Mouse (Mus musculus) MEL (cell line): ENCODE results near the gene Snx29. TPM values are rescaled to one million over a fixed set of nuclear protein-coding genes. Genes with fewer than 3 reads are reported as not detected.

Experiments used
- DNase-seq: peaks from one replicate; pipeline ENCODE4 v3.0.0; 2011; ENCODE audit warnings: low read depth, low spot score
- H3K27ac ChIP-seq: 2 replicates; pipeline ENCODE4 v1.5.1; 2012; ENCODE audit warnings: low read depth, mild to moderate bottlenecking, control low read depth, low read length, moderate library complexity; ENCODE audit not compliant: control insufficient read depth
- H3K27me3 ChIP-seq, 2 experiments: fragments of 150-350 bp in 1 of 2; sonication (generic) in 1 of 2; 2 replicates each; pipeline ENCODE4 v1.6.1; 2012; ENCODE audit warnings: low read length in 2 of 2, mild to moderate bottlenecking in 2 of 2, improper control_type of control experiment in 1 of 2, moderate library complexity in 1 of 2; ENCODE audit not compliant: insufficient read depth in 2 of 2, control insufficient read depth in 1 of 2
- H3K36me3 ChIP-seq, 2 experiments: 2 replicates each; pipeline ENCODE4 v1.6.1; 2012 to 2014; ENCODE audit warnings: low read length in 2 of 2, improper control_type of control experiment in 1 of 2, inconsistent platforms in 1 of 2, mild to moderate bottlenecking in 1 of 2; ENCODE audit not compliant: insufficient read depth in 2 of 2, control insufficient read depth in 1 of 2
- H3K4me1 ChIP-seq, 2 experiments: fragments of 150-350 bp in 1 of 2; sonication (generic) in 1 of 2; 2 replicates each; pipeline ENCODE4 v1.6.1; 2012; ENCODE audit warnings: low read length in 2 of 2, improper control_type of control experiment in 1 of 2, mild to moderate bottlenecking in 1 of 2; ENCODE audit not compliant: insufficient read depth in 2 of 2, control insufficient read depth in 1 of 2
- H3K4me3 ChIP-seq, 2 experiments: fragments of 150-350 bp in 1 of 2; sonication (generic) in 1 of 2; 2 replicates each; pipeline ENCODE4 v1.5.1; 2012; ENCODE audit warnings: low read depth in 2 of 2, low read length in 2 of 2, mild to moderate bottlenecking in 2 of 2, moderate library complexity in 2 of 2, control low read depth in 1 of 2, improper control_type of control experiment in 1 of 2; ENCODE audit not compliant: control insufficient read depth in 1 of 2, insufficient read depth in 1 of 2
- H3K79me2 ChIP-seq: 2 replicates; pipeline ENCODE4 v1.6.1; 2012; ENCODE audit warnings: mild to moderate bottlenecking, low read length, moderate library complexity; ENCODE audit not compliant: control insufficient read depth, poor library complexity, insufficient read depth
- H3K9ac ChIP-seq: 2 replicates; pipeline ENCODE4 v1.6.1; 2012; ENCODE audit warnings: low read depth, mild to moderate bottlenecking, control low read depth, low read length, moderate library complexity; ENCODE audit not compliant: control insufficient read depth, poor library complexity, severe bottlenecking
- H3K9me3 ChIP-seq: fragments of 150-350 bp; sonication (generic); replicated peaks from 2 replicates; pipeline ENCODE4 v1.6.1; 2012; ENCODE audit warnings: mild to moderate bottlenecking, low read length, improper control_type of control experiment, moderate library complexity; ENCODE audit not compliant: insufficient read depth
- E2F4 ChIP-seq: IDR thresholded peaks from 2 replicates; pipeline ENCODE4 v1.6.1; 2011; ENCODE audit warnings: low read depth, low read length, improper control_type of control experiment, borderline replicate concordance
- ETS1 ChIP-seq: IDR thresholded peaks from 2 replicates; pipeline ENCODE4 v1.6.1; 2012; ENCODE audit warnings: low read depth, mild to moderate bottlenecking, inconsistent platforms, low read length, improper control_type of control experiment, moderate library complexity
- HCFC1 ChIP-seq: IDR thresholded peaks from 2 replicates; pipeline ENCODE4 v1.6.1; 2012; ENCODE audit warnings: low read depth, mild to moderate bottlenecking, inconsistent platforms, low read length, improper control_type of control experiment, moderate library complexity
- MAX ChIP-seq: IDR thresholded peaks from 2 replicates; pipeline ENCODE4 v1.6.1; 2011; ENCODE audit warnings: low read length, improper control_type of control experiment
- MAZ ChIP-seq: IDR thresholded peaks from 2 replicates; pipeline ENCODE4 v1.6.1; 2012; ENCODE audit warnings: low read depth, mild to moderate bottlenecking, inconsistent platforms, low read length, improper control_type of control experiment
- MEF2A ChIP-seq: IDR thresholded peaks from 2 replicates; pipeline ENCODE4 v1.6.1; 2014; ENCODE audit warnings: low read depth, mild to moderate bottlenecking, inconsistent platforms, low read length, improper control_type of control experiment; ENCODE audit not compliant: poor library complexity, insufficient replicate concordance, severe bottlenecking; ENCODE audit errors: extremely low read depth
- MXI1 ChIP-seq: IDR thresholded peaks from 2 replicates; pipeline ENCODE4 v1.6.1; 2011; ENCODE audit warnings: mild to moderate bottlenecking, low read depth, low read length, improper control_type of control experiment
- MYB ChIP-seq: IDR thresholded peaks from 2 replicates; pipeline ENCODE4 v1.6.1; 2011; ENCODE audit warnings: mild to moderate bottlenecking, low read depth, low read length, improper control_type of control experiment
- NELFE ChIP-seq: IDR thresholded peaks from 2 replicates; pipeline ENCODE4 v1.6.1; 2011; ENCODE audit warnings: low read depth, low read length, improper control_type of control experiment
- POLR2A ChIP-seq, 2 experiments: IDR thresholded peaks; 2 replicates each; pipeline ENCODE4 v1.6.1; 2011 to 2012; ENCODE audit warnings: low read length in 2 of 2, mild to moderate bottlenecking in 2 of 2, control low read depth in 1 of 2, improper control_type of control experiment in 1 of 2, low read depth in 1 of 2, moderate library complexity in 1 of 2; ENCODE audit not compliant: control insufficient read depth in 1 of 2, insufficient read depth in 1 of 2, poor library complexity in 1 of 2
- POLR2AphosphoS5 ChIP-seq: IDR thresholded peaks from 2 replicates; pipeline ENCODE4 v1.6.1; 2012; ENCODE audit warnings: low read depth, borderline replicate concordance, mild to moderate bottlenecking, inconsistent platforms, low read length, moderate library complexity, mixed read lengths
- SIN3A ChIP-seq: IDR thresholded peaks from 2 replicates; pipeline ENCODE4 v1.6.1; 2012; ENCODE audit warnings: low read length, improper control_type of control experiment, inconsistent platforms
- SMC3 ChIP-seq: IDR thresholded peaks from 2 replicates; pipeline ENCODE4 v1.6.1; 2011; ENCODE audit warnings: low read depth, low read length, improper control_type of control experiment
- TBP ChIP-seq: IDR thresholded peaks from 2 replicates; pipeline ENCODE4 v1.8.0; 2011; ENCODE audit warnings: low read depth, low read length, improper control_type of control experiment
- USF1 ChIP-seq: IDR thresholded peaks from 2 replicates; pipeline ENCODE4 v1.6.1; 2014; ENCODE audit warnings: low read depth, mild to moderate bottlenecking, inconsistent platforms, low read length, improper control_type of control experiment, moderate library complexity
- USF2 ChIP-seq, 2 experiments: IDR thresholded peaks; 2 replicates each; pipeline ENCODE4 v1.6.1; 2011 to 2012; ENCODE audit warnings: improper control_type of control experiment in 2 of 2, low read length in 2 of 2, borderline replicate concordance in 1 of 2, inconsistent platforms in 1 of 2, low read depth in 1 of 2, mild to moderate bottlenecking in 1 of 2; ENCODE audit not compliant: insufficient read depth in 1 of 2
- ZC3H11A ChIP-seq: IDR thresholded peaks from 2 replicates; pipeline ENCODE4 v1.6.1; 2012; ENCODE audit warnings: low read depth, mild to moderate bottlenecking, inconsistent platforms, low read length, improper control_type of control experiment
- ZMIZ1 ChIP-seq: IDR thresholded peaks from 2 replicates; pipeline ENCODE4 v1.6.1; 2012; ENCODE audit warnings: low read depth, mild to moderate bottlenecking, inconsistent platforms, low read length, improper control_type of control experiment, moderate library complexity
- polyA plus RNA-seq, 2 experiments: library from polyadenylated mRNA; stranded (reverse) in 1 of 2; unstranded in 1 of 2; fragments of >175 nt in 1 of 2; fragments of >200 nt in 1 of 2; gene quantifications; 2 replicates each; pipeline versions ENCODE4 v1.2.1 to v1.2.4; 2012; ENCODE audit warnings: low replicate concordance in 2 of 2, low read depth in 1 of 2; ENCODE audit not compliant: insufficient read length in 2 of 2, insufficient read depth in 1 of 2, missing spikeins in 1 of 2
- total RNA-seq: library from RNA; depleted of rRNA; stranded (reverse); fragments of 300-350 nt; gene quantifications from 2 replicates; pipeline ENCODE4 v1.2.3, GENCODE M21; 2012

Gene Snx29
- total and polyA plus RNA-seq, 3 experiments, result 0.72 to 0.73 TPM; not detected in 1

- no peak overlapping the region for H3K27ac ChIP-seq
- TF ChIP-seq MYB, result no peak
- no peak for TF ChIP-seq TBP
- no peak for TF ChIP-seq USF2 (IDR thresholded peaks at IDR 0.05; ENCODE audit: borderline replicate concordance in 1 of 2, insufficient read depth in 1 of 2, low read depth in 1 of 2, low read length in 2 of 2)
- TF ChIP-seq E2F4, result no peak
- TF ChIP-seq SIN3A, result no peak
- no peak for TF ChIP-seq ETS1
- TF ChIP-seq NELFE, result no peak
- TF ChIP-seq ZC3H11A, result no peak
- TF ChIP-seq HCFC1, result no peak
- no peak for TF ChIP-seq MXI1
- no peak for TF ChIP-seq ZMIZ1
- TF ChIP-seq MEF2A, result no peak
- TF ChIP-seq SMC3, result no peak
- no peak for TF ChIP-seq POLR2AphosphoS5
- no peak for TF ChIP-seq MAX
- no peak overlapping the region for H3K4me3 ChIP-seq
- H3K4me1 ChIP-seq, result no peaks in the 10 kb centered on the region
- no peaks in the 10 kb centered on the region for H3K27me3 ChIP-seq
- no peaks in the 10 kb centered on the region for H3K79me2 ChIP-seq
- no peaks in the 10 kb centered on the region for H3K36me3 ChIP-seq
- DNase-seq, result no peak
- H3K9me3 ChIP-seq, result no peaks in the 10 kb centered on the region
- no peak overlapping the region for H3K9ac ChIP-seq
Observed at GRCm38 (mm10) chr16:11778715-11779460, 456.2 kb downstream of the Snx29 start.

- Histone ChIP-seq H3K79me2 (no peaks in the 10 kb centered on the region), H3K9me3 (no peaks in the 10 kb centered on the region), H3K4me1 (no peaks in the 10 kb centered on the region), H3K4me3 (no peak overlapping the region), H3K36me3 (no peaks in the 10 kb centered on the region), H3K27me3 (no peaks in the 10 kb centered on the region), H3K9ac (no peak overlapping the region), H3K27ac (no peak overlapping the region)
- TF ChIP-seq MAZ (no peak), USF1 (no peak), MYB (no peak), MAX (no peak), E2F4 (no peak), USF2 (IDR thresholded peaks at IDR 0.05; ENCODE audit: borderline replicate concordance in 1 of 2, insufficient read depth in 1 of 2, low read depth in 1 of 2, low read length in 2 of 2) (no peak), POLR2A (IDR thresholded peaks at IDR 0.05; ENCODE audit: control insufficient read depth in 1 of 2, insufficient read depth in 1 of 2, low read depth in 1 of 2, low read length in 2 of 2, poor library complexity in 1 of 2) (no peak), MXI1 (no peak)
- peak; percentile 12 for DNase-seq
Observed at GRCm38 (mm10) chr16:11782082-11782481, 459.4 kb downstream of the Snx29 start.
